Mouse (Mus musculus) lung, adult 2 months (tissue): ENCODE data around the gene Rftn1.

Source experiments
- CTCF ChIP-seq: fragments of 200-500 bp; IDR thresholded peaks from 2 replicates; pipeline ENCODE4 v1.5.1; 2011; ENCODE audit warnings: mild to moderate bottlenecking, low read length, control low read depth; ENCODE audit not compliant: insufficient read depth
- POLR2A ChIP-seq: fragments of 200-500 bp; IDR thresholded peaks from 2 replicates; pipeline ENCODE4 v1.6.1; 2011; ENCODE audit warnings: low read depth, mild to moderate bottlenecking, control low read depth, low read length, borderline replicate concordance; ENCODE audit errors: extremely low read depth

DNA sequence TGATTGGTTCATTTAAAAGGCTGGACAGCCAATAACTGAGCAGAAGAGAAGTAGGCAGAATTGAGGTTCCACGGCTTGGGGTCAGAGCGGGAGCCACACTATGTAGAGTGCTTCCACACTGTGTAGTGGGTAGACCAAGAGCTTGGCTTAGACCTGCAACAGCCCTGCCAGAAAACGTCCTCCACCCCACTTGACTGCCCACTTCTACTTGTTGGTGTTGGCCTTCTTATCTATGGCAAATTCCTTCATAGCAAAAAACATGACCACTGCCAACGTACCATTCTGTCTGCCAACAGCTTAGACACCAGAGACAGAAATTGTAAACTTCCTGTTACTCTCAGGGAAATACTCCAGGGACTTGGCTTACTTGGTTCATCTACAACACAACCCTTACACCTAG lies 127.8 kb downstream of the Rftn1 start:
- no peak for TF ChIP-seq CTCF
- no peak for TF ChIP-seq POLR2A
